Mouse (Mus musculus) neural tube, embryonic 12.5 days (tissue): ENCODE data around the gene Sh3rf1. TPM values are rescaled to one million over a fixed set of nuclear protein-coding genes. Genes with fewer than 3 reads are reported as not detected.

Experiments used
- ATAC-seq: fragments of 200-750 bp; cut with Nextera tagmentation; 2 replicates; pipeline ENCODE4 v1.8.0; 2017; ENCODE audit warnings: low read depth, mild to moderate bottlenecking, moderate TSS enrichment, moderate library complexity; ENCODE audit not compliant: low FRiP score
- H3K27ac ChIP-seq: fragments of 300-500 bp; sonication (generic); 2 replicates; pipeline ENCODE4 v1.5.1; 2016
- H3K27me3 ChIP-seq: fragments of 300-500 bp; sonication (generic); replicated peaks from 2 replicates; pipeline ENCODE4 v1.6.1; 2016; ENCODE audit warnings: mild to moderate bottlenecking
- H3K36me3 ChIP-seq: fragments of 300-500 bp; sonication (generic); 2 replicates; pipeline ENCODE4 v1.6.1; 2016; ENCODE audit warnings: mild to moderate bottlenecking
- H3K4me1 ChIP-seq: fragments of 300-500 bp; sonication (generic); 2 replicates; pipeline ENCODE4 v1.6.1; 2016
- H3K4me2 ChIP-seq: fragments of 300-500 bp; sonication (generic); replicated peaks from 2 replicates; pipeline ENCODE4 v1.6.1; 2016; ENCODE audit warnings: mild to moderate bottlenecking
- H3K4me3 ChIP-seq: fragments of 300-500 bp; sonication (generic); 2 replicates; pipeline ENCODE4 v1.5.1; 2016
- H3K9ac ChIP-seq: fragments of 300-500 bp; sonication (generic); 2 replicates; pipeline ENCODE4 v1.6.1; 2016; ENCODE audit warnings: mild to moderate bottlenecking
- H3K9me3 ChIP-seq: fragments of 300-500 bp; sonication (generic); 2 replicates; pipeline ENCODE4 v1.6.1; 2016; ENCODE audit warnings: mild to moderate bottlenecking
- WGBS: fragments of 180-500 bp; shearing (Covaris S2); methylation state at CpG from one replicate; pipeline ENCODE4 v1.1.7; 2016; 5-methylcytosine and 5-hydroxymethylcytosine counted together
- polyA plus RNA-seq: library from polyadenylated mRNA; unstranded; fragments of >200 nt; fragmentation: Nextera tagmentation; extraction: Ambion mirVana; gene quantifications from 2 replicates; pipeline ENCODE4 v1.2.1, GENCODE M21; 2016

Gene Sh3rf1
- polyA plus RNA-seq, 1 experiment from 2014 or later: 25.2 TPM

- no peak for ATAC-seq
- no peak overlapping the region for H3K4me2 ChIP-seq
- WGBS: 78% methylated on average over 8 of the region's 8 CpGs
- H3K4me3 ChIP-seq: no peak overlapping the region
- no peaks in the 10 kb centered on the region for H3K36me3 ChIP-seq
- H3K27ac ChIP-seq: no peak overlapping the region
- H3K27me3 ChIP-seq: no peaks in the 10 kb centered on the region
- 0 out of 2 replicates have a peak, but pooled peaks cover 3% of the 10 kb centered on the region for H3K4me1 ChIP-seq
- no peak overlapping the region for H3K9ac ChIP-seq
- H3K9me3 ChIP-seq: no peaks in the 10 kb centered on the region
Measured at GRCm38 (mm10) chr8:61267692-61268091, 44.0 kb downstream of the Sh3rf1 start.

GRCm38 (mm10) chr8:61268233-61268916 lies 44.7 kb downstream of the Sh3rf1 start:
- Histone ChIP-seq H3K27ac (no peak overlapping the region), H3K36me3 (no peaks in the 10 kb centered on the region), H3K4me2 (no peak overlapping the region), H3K9ac (no peak overlapping the region), H3K27me3 (no peaks in the 10 kb centered on the region), H3K4me3 (no peak overlapping the region), H3K9me3 (no peaks in the 10 kb centered on the region), H3K4me1 (0 out of 2 replicates have a peak, but pooled peaks cover 3% of the 10 kb centered on the region)
- no peak for ATAC-seq
- WGBS: 89% methylated on average over 10 of the region's 10 CpGs

GRCm38 (mm10) chr8:61270016-61270415 lies 46.3 kb downstream of the Sh3rf1 start:
- no peak for ATAC-seq
- H3K27ac ChIP-seq: no peak overlapping the region

GRCm38 (mm10) chr8:61270541-61270940 lies 46.9 kb downstream of the Sh3rf1 start:
- no peaks in the 10 kb centered on the region for H3K27me3 ChIP-seq
- no peak overlapping the region for H3K4me3 ChIP-seq
- H3K36me3 ChIP-seq: no peaks in the 10 kb centered on the region
- H3K4me1 ChIP-seq: peaks cover 18% of the 10 kb centered on the region
- ATAC-seq: no peak
- 81% methylated on average over 9 of the region's 9 CpGs for WGBS
- H3K9ac ChIP-seq: no peak overlapping the region
- H3K9me3 ChIP-seq: no peaks in the 10 kb centered on the region
- no peak overlapping the region for H3K27ac ChIP-seq
- no peak overlapping the region for H3K4me2 ChIP-seq

More at GRCm38 (mm10) chr8:61270016-61270415, 46.3 kb downstream of the Sh3rf1 start:
- no peak overlapping the region for H3K4me2 ChIP-seq
- H3K4me3 ChIP-seq: no peak overlapping the region
- WGBS: 66% methylated on average over 11 of the region's 11 CpGs
- H3K4me1 ChIP-seq: peaks cover 12% of the 10 kb centered on the region
- no peaks in the 10 kb centered on the region for H3K9me3 ChIP-seq
- H3K36me3 ChIP-seq: no peaks in the 10 kb centered on the region
- no peaks in the 10 kb centered on the region for H3K27me3 ChIP-seq
- H3K9ac ChIP-seq: no peak overlapping the region

GRCm38 (mm10) chr8:61270961-61271360 lies 47.3 kb downstream of the Sh3rf1 start:
- no peak for ATAC-seq
- H3K9me3 ChIP-seq: no peaks in the 10 kb centered on the region
- no peaks in the 10 kb centered on the region for H3K27me3 ChIP-seq
- no peak overlapping the region for H3K4me2 ChIP-seq
- 88% methylated on average over 2 of the region's 6 CpGs for WGBS
- peaks cover 18% of the 10 kb centered on the region for H3K4me1 ChIP-seq
- H3K9ac ChIP-seq: no peak overlapping the region
- H3K36me3 ChIP-seq: no peaks in the 10 kb centered on the region
- no peak overlapping the region for H3K27ac ChIP-seq
- H3K4me3 ChIP-seq: no peak overlapping the region

GRCm38 (mm10) chr8:61272838-61273237 lies 49.2 kb downstream of the Sh3rf1 start:
- 72% methylated on average over 3 of the region's 3 CpGs for WGBS
- Histone ChIP-seq H3K27me3 (no peaks in the 10 kb centered on the region), H3K9me3 (no peaks in the 10 kb centered on the region), H3K4me1 (peaks cover 20% of the 10 kb centered on the region), H3K4me2 (no peak overlapping the region), H3K27ac (no peak overlapping the region), H3K9ac (no peak overlapping the region), H3K36me3 (no peaks in the 10 kb centered on the region), H3K4me3 (no peak overlapping the region)
- ATAC-seq: no peak

GRCm38 (mm10) chr8:61273307-61274221 lies 49.9 kb downstream of the Sh3rf1 start:
- Histone ChIP-seq H3K27ac (no peak overlapping the region), H3K9ac (no peak overlapping the region), H3K4me1 (peaks cover 20% of the 10 kb centered on the region), H3K36me3 (no peaks in the 10 kb centered on the region), H3K9me3 (no peaks in the 10 kb centered on the region), H3K4me3 (no peak overlapping the region), H3K4me2 (no peak overlapping the region), H3K27me3 (no peaks in the 10 kb centered on the region)
- 77% methylated on average over 17 of the region's 17 CpGs for WGBS
- no peak for ATAC-seq

- no peak overlapping the region for H3K4me3 ChIP-seq
- WGBS: 27% methylated on average over 10 of the region's 10 CpGs
- peak; percentile 61; the same call in 1 of the 2 replicates for ATAC-seq
- H3K9ac ChIP-seq: no peak overlapping the region
- peaks cover 20% of the 10 kb centered on the region for H3K4me1 ChIP-seq
- no peak overlapping the region for H3K27ac ChIP-seq
- no peaks in the 10 kb centered on the region for H3K9me3 ChIP-seq
- H3K27me3 ChIP-seq: no peaks in the 10 kb centered on the region
- H3K4me2 ChIP-seq: no peak overlapping the region
- no peaks in the 10 kb centered on the region for H3K36me3 ChIP-seq
Measured at GRCm38 (mm10) chr8:61274602-61275462, 51.2 kb downstream of the Sh3rf1 start.

GRCm38 (mm10) chr8:61275463-61276356 lies 52.0 kb downstream of the Sh3rf1 start:
- Histone ChIP-seq H3K9ac (no peak overlapping the region), H3K4me1 (peaks cover 18% of the 10 kb centered on the region), H3K36me3 (no peaks in the 10 kb centered on the region), H3K4me3 (no peak overlapping the region), H3K9me3 (no peaks in the 10 kb centered on the region), H3K4me2 (no peak overlapping the region), H3K27me3 (no peaks in the 10 kb centered on the region), H3K27ac (no peak overlapping the region)
- ATAC-seq: no peak
- 66% methylated on average over 11 of the region's 11 CpGs for WGBS

GRCm38 (mm10) chr8:61276397-61276796 lies 52.7 kb downstream of the Sh3rf1 start:
- no peak overlapping the region for H3K27ac ChIP-seq
- no peak for ATAC-seq
- no peaks in the 10 kb centered on the region for H3K27me3 ChIP-seq
- H3K36me3 ChIP-seq: no peaks in the 10 kb centered on the region
- no peak overlapping the region for H3K9ac ChIP-seq
- H3K9me3 ChIP-seq: no peaks in the 10 kb centered on the region
- peaks cover 18% of the 10 kb centered on the region for H3K4me1 ChIP-seq
- H3K4me2 ChIP-seq: no peak overlapping the region
- no peak overlapping the region for H3K4me3 ChIP-seq
- WGBS: 78% methylated on average over 5 of the region's 5 CpGs

GRCm38 (mm10) chr8:61279030-61279429 lies 55.4 kb downstream of the Sh3rf1 start:
- no peaks in the 10 kb centered on the region for H3K36me3 ChIP-seq
- H3K4me3 ChIP-seq: no peak overlapping the region
- H3K27me3 ChIP-seq: no peaks in the 10 kb centered on the region
- H3K9ac ChIP-seq: no peak overlapping the region
- 89% methylated on average over 10 of the region's 10 CpGs for WGBS
- no peak overlapping the region for H3K4me2 ChIP-seq
- no peak for ATAC-seq
- peaks cover 39% of the 10 kb centered on the region for H3K4me1 ChIP-seq
- H3K9me3 ChIP-seq: no peaks in the 10 kb centered on the region
- no peak overlapping the region for H3K27ac ChIP-seq
